Mouse (Mus musculus) heart, embryonic 15.5 days (tissue): Measurements from ENCODE around the gene Slc7a4. TPM values are rescaled to one million over a fixed set of nuclear protein-coding genes. Genes with fewer than 3 reads are reported as not detected.

Source experiments
- ATAC-seq: fragments of 200-750 bp; cut with Nextera tagmentation; replicated peaks from 2 replicates; pipeline ENCODE4 v1.8.0; 2017; ENCODE audit warnings: low read depth, moderate TSS enrichment; ENCODE audit not compliant: insufficient number of reproducible peaks, insufficient read depth, low FRiP score
- H3K27ac ChIP-seq: fragments of 300-500 bp; sonication (generic); 2 replicates; pipeline ENCODE4 v1.5.1; 2015; ENCODE audit warnings: mild to moderate bottlenecking, inconsistent platforms
- H3K27me3 ChIP-seq: fragments of 300-500 bp; sonication (generic); 2 replicates; pipeline ENCODE4 v1.6.1; 2015; ENCODE audit warnings: inconsistent platforms
- H3K36me3 ChIP-seq: fragments of 300-500 bp; sonication (generic); 2 replicates; pipeline ENCODE4 v1.6.1; 2015; ENCODE audit warnings: mild to moderate bottlenecking, inconsistent platforms
- H3K4me1 ChIP-seq: fragments of 300-500 bp; sonication (generic); replicated peaks from 2 replicates; pipeline ENCODE4 v1.6.1; 2015; ENCODE audit warnings: inconsistent platforms
- H3K4me2 ChIP-seq: fragments of 300-500 bp; sonication (generic); 2 replicates; pipeline ENCODE4 v1.6.1; 2015; ENCODE audit warnings: inconsistent platforms, mild to moderate bottlenecking, moderate library complexity
- H3K4me3 ChIP-seq: fragments of 300-500 bp; sonication (generic); 2 replicates; pipeline ENCODE4 v1.5.1; 2015; ENCODE audit warnings: mild to moderate bottlenecking, inconsistent platforms
- H3K9ac ChIP-seq: fragments of 300-500 bp; sonication (generic); 2 replicates; pipeline ENCODE4 v1.6.1; 2015; ENCODE audit warnings: mild to moderate bottlenecking, inconsistent platforms
- H3K9me3 ChIP-seq: fragments of 300-500 bp; sonication (generic); replicated peaks from 2 replicates; pipeline ENCODE4 v1.6.1; 2016; ENCODE audit warnings: inconsistent platforms
- WGBS: fragments of 180-500 bp; shearing (Covaris S2); methylation state at CpG from one replicate; pipeline ENCODE4 v1.1.7; 2015; ENCODE audit warnings: mixed read lengths; 5-methylcytosine and 5-hydroxymethylcytosine counted together
- polyA plus RNA-seq: library from polyadenylated mRNA; unstranded; fragments of >200 nt; fragmentation: Nextera tagmentation; extraction: Ambion mirVana; gene quantifications from 2 replicates; pipeline ENCODE4 v1.2.1, GENCODE M21; 2015

Slc7a4 gene
- polyA plus RNA-seq, 1 experiment from 2014 or later = 9.5 TPM

DNA sequence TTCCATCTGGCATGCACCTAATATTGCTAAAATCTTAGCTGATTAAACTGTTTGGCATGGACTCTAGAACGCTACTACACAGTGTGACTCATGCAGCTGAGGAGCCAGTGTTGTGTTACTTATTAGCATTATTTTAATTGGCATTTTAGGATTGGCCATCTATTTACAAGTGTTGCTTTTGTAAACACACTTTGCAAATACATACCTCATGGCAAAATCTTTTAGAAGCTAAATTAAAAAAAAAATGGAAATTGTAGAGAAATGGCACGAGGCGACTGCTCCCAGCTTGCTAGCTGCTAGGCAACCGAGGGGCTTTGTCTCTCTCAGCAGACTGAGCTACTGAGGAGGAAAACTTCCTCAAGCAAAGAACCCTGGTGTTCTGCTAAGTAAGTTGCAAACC is 21.9 kb upstream of the Slc7a4 start:
- Histone ChIP-seq H3K27ac (no peak overlapping the region), H3K36me3 (no peaks in the 10 kb centered on the region), H3K27me3 (no peaks in the 10 kb centered on the region), H3K9me3 (no peaks in the 10 kb centered on the region), H3K4me1 (no peaks in the 10 kb centered on the region), H3K4me2 (no peak overlapping the region), H3K9ac (no peak overlapping the region), H3K4me3 (no peak overlapping the region)
- no peak for ATAC-seq
- 71% methylated on average over 4 of the region's 4 CpGs for WGBS

GRCm38 (mm10) chr16:17600944-17601562 is 18.0 kb upstream of the Slc7a4 start:
- Histone ChIP-seq H3K4me3 (no peak overlapping the region), H3K4me1 (no peaks in the 10 kb centered on the region), H3K36me3 (no peaks in the 10 kb centered on the region), H3K27me3 (no peaks in the 10 kb centered on the region), H3K9me3 (no peaks in the 10 kb centered on the region), H3K9ac (no peak overlapping the region), H3K27ac (no peak overlapping the region), H3K4me2 (no peak overlapping the region)
- WGBS = 42% methylated on average over 3 of the region's 3 CpGs
- no peak for ATAC-seq

DNA sequence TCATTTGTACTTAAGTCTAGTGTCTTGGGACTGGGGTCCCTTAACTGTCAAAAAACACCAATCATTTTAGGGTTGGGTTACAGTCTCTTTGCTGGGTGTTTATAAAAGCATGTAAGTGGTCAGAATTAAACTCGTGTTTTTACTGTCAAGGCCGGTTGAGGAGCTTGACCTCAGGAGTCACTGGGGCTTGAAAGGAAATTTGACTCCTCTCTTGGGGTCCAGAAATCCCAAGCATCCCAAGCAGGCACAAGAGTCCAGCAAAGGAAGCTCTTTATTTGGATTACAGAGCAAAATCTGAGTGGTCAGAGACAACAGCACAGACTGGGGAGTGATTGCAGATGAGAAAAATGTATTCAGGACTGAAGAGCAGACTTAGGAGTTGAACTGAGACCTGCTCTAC is 7.7 kb upstream of the Slc7a4 start:
- 17% methylated on average over 2 of the region's 2 CpGs for WGBS
- ATAC-seq = no peak
- Histone ChIP-seq H3K9me3 (no peaks in the 10 kb centered on the region), H3K4me1 (no peaks in the 10 kb centered on the region), H3K27ac (no peak overlapping the region), H3K4me3 (no peak overlapping the region), H3K4me2 (no peak overlapping the region), H3K36me3 (no peaks in the 10 kb centered on the region), H3K9ac (no peak overlapping the region), H3K27me3 (no peaks in the 10 kb centered on the region)

DNA sequence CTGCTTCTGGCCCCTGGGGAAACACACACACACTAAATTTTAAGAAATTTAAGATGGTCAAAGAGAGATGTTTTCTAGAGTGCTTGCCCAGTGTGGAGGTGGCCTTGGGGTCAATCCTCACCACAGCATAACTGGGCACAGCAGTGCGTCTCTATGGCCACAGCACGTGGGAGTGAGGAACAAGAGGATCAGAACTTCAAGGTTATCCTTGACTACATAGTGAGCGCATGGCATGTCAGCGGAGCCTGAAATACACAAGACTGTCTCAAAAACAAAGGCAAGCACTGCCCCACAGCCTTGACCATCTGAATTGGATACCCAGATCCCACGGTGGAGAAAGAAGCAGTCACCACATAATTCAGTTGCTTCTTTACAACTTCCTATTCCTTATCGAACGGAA is 1.5 kb upstream of the Slc7a4 start:
- Histone ChIP-seq H3K4me1 (no peaks in the 10 kb centered on the region), H3K36me3 (no peaks in the 10 kb centered on the region), H3K9ac (no peak overlapping the region), H3K4me3 (no peak overlapping the region), H3K27ac (no peak overlapping the region), H3K9me3 (no peaks in the 10 kb centered on the region), H3K4me2 (no peak overlapping the region), H3K27me3 (no peaks in the 10 kb centered on the region)
- 82% methylated on average over 7 of the region's 7 CpGs for whole genome bisulfite sequencing
- ATAC-seq = no peak

- no peak for ATAC-seq
- Histone ChIP-seq H3K27ac (no peak overlapping the region), H3K4me3 (peak overlapping the region; percentile 55), H3K9me3 (no peaks in the 10 kb centered on the region), H3K4me2 (peak overlapping the region; percentile 83), H3K9ac (peak overlapping the region; percentile 55), H3K36me3 (no peaks in the 10 kb centered on the region), H3K27me3 (peaks cover 37% of the 10 kb centered on the region), H3K4me1 (peaks cover 14% of the 10 kb centered on the region)
- 12% methylated on average over 8 of the region's 8 CpGs for WGBS
Measured at GRCm38 (mm10) chr16:17576825-17577215, 6.2 kb downstream of the Slc7a4 start.

- peaks cover 37% of the 10 kb centered on the region for H3K27me3 ChIP-seq
- no peak overlapping the region for H3K27ac ChIP-seq
- H3K4me2 ChIP-seq = peak overlapping the region; percentile 83
- H3K4me3 ChIP-seq = peak overlapping the region; percentile 55
- no peaks in the 10 kb centered on the region for H3K9me3 ChIP-seq
- peaks cover 14% of the 10 kb centered on the region for H3K4me1 ChIP-seq
- peak; percentile 51 for ATAC-seq
- H3K36me3 ChIP-seq = no peaks in the 10 kb centered on the region
- 12% methylated on average over 45 of the region's 45 CpGs for WGBS
- H3K9ac ChIP-seq = peak overlapping the region; percentile 55
Measured at GRCm38 (mm10) chr16:17575870-17576824, 6.9 kb downstream of the Slc7a4 start.

GRCm38 (mm10) chr16:17566186-17566585 is 16.8 kb downstream of the Slc7a4 start:
- no peak overlapping the region for H3K4me3 ChIP-seq
- WGBS = 23% methylated on average over 4 of the region's 4 CpGs
- H3K4me2 ChIP-seq = no peak overlapping the region
- no peaks in the 10 kb centered on the region for H3K36me3 ChIP-seq
- H3K4me1 ChIP-seq = peaks cover 12% of the 10 kb centered on the region
- no peaks in the 10 kb centered on the region for H3K9me3 ChIP-seq
- H3K27ac ChIP-seq = no peak overlapping the region
- no peak overlapping the region for H3K9ac ChIP-seq
- peaks cover 10% of the 10 kb centered on the region for H3K27me3 ChIP-seq
- no peak for ATAC-seq

DNA sequence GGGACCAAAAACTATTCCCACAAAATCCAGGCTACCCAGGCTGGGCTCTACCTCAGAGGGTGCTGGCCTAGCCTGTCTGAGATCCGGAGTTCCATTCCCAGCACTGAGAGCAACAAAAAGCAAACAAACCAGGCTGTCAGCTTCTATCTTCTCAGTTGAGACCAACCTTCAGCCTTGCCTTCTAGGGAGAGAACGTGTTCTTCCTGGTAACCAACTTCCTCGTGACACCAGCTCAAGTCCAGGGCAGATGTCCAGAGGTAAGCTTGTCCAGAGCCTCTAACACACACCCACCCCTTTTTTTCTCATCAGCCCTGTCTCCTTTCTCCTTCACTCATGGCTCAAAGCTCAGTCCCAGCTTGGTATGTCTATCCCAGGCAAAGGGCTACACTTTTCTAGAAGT is 18.2 kb downstream of the Slc7a4 start:
- Histone ChIP-seq H3K4me3 (no peak overlapping the region), H3K27me3 (peaks cover 10% of the 10 kb centered on the region), H3K27ac (no peak overlapping the region), H3K9me3 (no peaks in the 10 kb centered on the region), H3K4me2 (no peak overlapping the region), H3K9ac (no peak overlapping the region), H3K4me1 (peaks cover 17% of the 10 kb centered on the region), H3K36me3 (no peaks in the 10 kb centered on the region)
- 50% methylated on average over 3 of the region's 3 CpGs for WGBS
- ATAC-seq = no peak

- 58% methylated on average over 2 of the region's 2 CpGs for WGBS
- Histone ChIP-seq H3K4me2 (no peak overlapping the region), H3K9ac (no peak overlapping the region), H3K4me1 (peaks cover 19% of the 10 kb centered on the region), H3K36me3 (no peaks in the 10 kb centered on the region), H3K27ac (no peak overlapping the region), H3K4me3 (no peak overlapping the region), H3K9me3 (no peaks in the 10 kb centered on the region), H3K27me3 (peaks cover 13% of the 10 kb centered on the region)
- ATAC-seq = no peak
Measured at GRCm38 (mm10) chr16:17564221-17564620, 18.8 kb downstream of the Slc7a4 start.

GRCm38 (mm10) chr16:17563580-17563979 is 19.4 kb downstream of the Slc7a4 start:
- Histone ChIP-seq H3K27me3 (peaks cover 13% of the 10 kb centered on the region), H3K36me3 (no peaks in the 10 kb centered on the region), H3K4me1 (peaks cover 26% of the 10 kb centered on the region), H3K9ac (no peak overlapping the region), H3K4me3 (no peak overlapping the region), H3K27ac (no peak overlapping the region), H3K9me3 (no peaks in the 10 kb centered on the region), H3K4me2 (no peak overlapping the region)
- WGBS = 41% methylated on average over 1 of the region's 1 CpGs
- no peak for ATAC-seq

DNA sequence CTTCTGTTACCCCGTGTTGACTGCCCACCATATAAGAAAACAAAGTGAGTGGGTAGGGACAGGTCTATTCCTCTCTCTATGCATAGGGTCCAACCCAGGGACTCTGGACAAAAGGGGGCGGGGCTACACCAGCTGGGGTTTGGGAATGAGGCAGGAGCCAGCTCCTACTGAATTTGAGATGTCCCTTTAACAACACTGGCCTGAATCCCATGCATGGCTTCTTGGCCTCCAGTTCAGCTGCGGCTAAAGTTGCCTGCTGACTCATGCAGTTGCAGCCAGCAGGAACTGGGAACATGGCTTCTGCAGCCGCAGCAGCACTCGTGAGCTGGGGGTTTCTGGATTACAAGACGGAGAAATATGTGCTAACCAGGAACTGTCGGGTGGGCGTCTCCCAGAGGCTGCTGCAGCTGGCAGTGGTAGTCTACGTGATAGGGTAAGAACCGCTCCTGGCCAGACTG is 21.2 kb downstream of the Slc7a4 start, which contains the start of gene P2rx6:
Gene P2rx6 (plus strand): TSS at position 135 of the 458 bp plus-strand sequence.
- Histone ChIP-seq H3K36me3 (no peaks in the 10 kb centered on the region), H3K9me3 (no peaks in the 10 kb centered on the region), H3K9ac (peak within 1 kb of the TSS; percentile 44), H3K27ac (peak within 1 kb of the TSS; percentile 54), H3K4me2 (peak within 1 kb of the TSS; percentile 77), H3K4me1 (peaks cover 34% of the 10 kb centered on the region), H3K4me3 (peak within 1 kb of the TSS; percentile 41), H3K27me3 (peaks cover 13% of the 10 kb centered on the region)
- ATAC-seq = peak; percentile 44; the same call in 1 of the 2 replicates
- WGBS = 2% methylated on average over 10 of the region's 10 CpGs
